Mouse (Mus musculus): ENCODE results near the gene Ubl5. TPM values are rescaled to one million over a fixed set of nuclear protein-coding genes. Genes with fewer than 3 reads are reported as not detected.
"Not testable (repeated sequence)": the region's sequence is repeated elsewhere in the genome, so short reads cannot be mapped to it uniquely, and the experiment has no call there.

Ubl5 gene
- total and polyA plus RNA-seq, 2 experiments from 2014 or later = 169 to 528 TPM

DNA sequence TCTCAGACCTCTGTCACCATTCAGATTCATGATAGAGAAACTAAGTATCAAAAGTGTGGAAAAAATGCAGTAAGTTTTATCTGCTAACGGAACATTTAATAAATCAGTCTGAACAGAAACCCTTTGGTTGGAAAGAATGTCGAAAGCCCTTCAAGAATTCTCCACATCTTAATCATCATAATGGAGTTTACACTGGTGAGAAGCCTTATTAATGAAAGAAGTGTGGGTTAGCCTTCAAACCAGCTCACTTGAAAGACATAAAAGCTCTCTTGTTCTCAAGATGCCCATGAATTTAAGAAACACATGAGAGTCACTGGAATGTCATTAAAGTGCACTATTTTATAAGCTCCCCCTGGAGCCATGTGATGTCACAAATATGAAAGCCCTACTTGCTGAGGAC is 26.0 kb upstream of the Ubl5 start:
- Histone ChIP-seq H3K4me2 (ENCODE audit: low read depth, low read length) (no peak overlapping the region), H3K9ac (replicated peaks; ENCODE audit: low read length) (no peak overlapping the region), H3K9me3 (ENCODE audit: low read length) (no peaks in the 10 kb centered on the region), H3K4me3 (ENCODE audit: low read length) (no peak overlapping the region), H3K36me3 (ENCODE audit: insufficient read depth, low read length) (no peaks in the 10 kb centered on the region), H3K4me1 (ENCODE audit: insufficient read depth, low read length) (no peaks in the 10 kb centered on the region), H3K27me3 (ENCODE audit: insufficient read depth, low read length) (no peaks in the 10 kb centered on the region), H3K27ac (no peak overlapping the region)
- TF ChIP-seq CTCF (IDR thresholded peaks at IDR 0.05; ENCODE audit: low read depth) = no peak
- 93% methylated on average over 2 of the region's 2 CpGs for WGBS
- DNase-seq (ENCODE audit: low spot score) (no peak), ATAC-seq (no peak)

- 93% methylated on average over 2 of the region's 2 CpGs for WGBS
- no peak overlapping the region for H3K9ac ChIP-seq (replicated peaks; ENCODE audit: low read length)
- no peaks in the 10 kb centered on the region for H3K36me3 ChIP-seq (ENCODE audit: insufficient read depth, low read length)
- no peak for TF ChIP-seq CTCF (IDR thresholded peaks at IDR 0.05; ENCODE audit: low read depth)
- no peaks in the 10 kb centered on the region for H3K27me3 ChIP-seq (ENCODE audit: insufficient read depth, low read length)
- H3K9me3 ChIP-seq (ENCODE audit: low read length) = no peaks in the 10 kb centered on the region
- H3K4me2 ChIP-seq (ENCODE audit: low read depth, low read length) = no peak overlapping the region
- H3K4me3 ChIP-seq (ENCODE audit: low read length) = no peak overlapping the region
- H3K27ac ChIP-seq = no peak overlapping the region
- no peak for DNase-seq (ENCODE audit: low spot score)
- no peaks in the 10 kb centered on the region for H3K4me1 ChIP-seq (ENCODE audit: insufficient read depth, low read length)
- no peak for ATAC-seq
Measured at GRCm38 (mm10) chr9:20631332-20631731, 11.3 kb upstream of the Ubl5 start.

GRCm38 (mm10) chr9:20635676-20636075 is 7.0 kb upstream of the Ubl5 start:
- H3K9me3 ChIP-seq (ENCODE audit: low read length); H3K27me3 ChIP-seq (ENCODE audit: insufficient read depth, low read length); H3K4me3 ChIP-seq (ENCODE audit: low read length); ATAC-seq; H3K4me2 ChIP-seq (ENCODE audit: low read depth, low read length); H3K4me1 ChIP-seq (ENCODE audit: insufficient read depth, low read length); H3K27ac ChIP-seq; DNase-seq (ENCODE audit: low spot score); H3K9ac ChIP-seq (replicated peaks; ENCODE audit: low read length): not testable (repeated sequence)
- WGBS = 92% methylated on average over 8 of the region's 8 CpGs
- H3K36me3 ChIP-seq (ENCODE audit: insufficient read depth, low read length) = peaks cover 17% of the 10 kb centered on the region

DNA sequence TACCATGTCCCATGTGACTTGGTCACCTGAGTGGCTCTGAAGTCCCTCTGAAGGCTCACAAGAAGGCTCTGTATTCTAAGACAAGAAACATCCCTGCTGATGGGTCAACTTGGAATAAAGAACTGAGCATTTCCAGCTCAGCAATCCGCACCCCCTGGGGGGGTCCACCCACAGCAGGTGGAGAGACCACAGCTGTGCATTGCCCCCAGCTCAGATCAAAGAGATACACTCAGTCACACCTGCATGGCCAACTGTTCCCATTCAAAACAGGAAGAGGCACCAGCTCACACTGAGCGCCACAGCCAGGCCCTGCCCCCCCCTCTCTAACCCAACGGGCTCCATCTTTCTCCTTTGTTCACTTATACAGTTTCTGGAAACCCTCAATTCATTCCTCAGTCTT is 6.4 kb upstream of the Ubl5 start:
- no peak overlapping the region for H3K4me2 ChIP-seq (ENCODE audit: low read depth, low read length)
- 78% methylated on average over 3 of the region's 3 CpGs for WGBS

DNA sequence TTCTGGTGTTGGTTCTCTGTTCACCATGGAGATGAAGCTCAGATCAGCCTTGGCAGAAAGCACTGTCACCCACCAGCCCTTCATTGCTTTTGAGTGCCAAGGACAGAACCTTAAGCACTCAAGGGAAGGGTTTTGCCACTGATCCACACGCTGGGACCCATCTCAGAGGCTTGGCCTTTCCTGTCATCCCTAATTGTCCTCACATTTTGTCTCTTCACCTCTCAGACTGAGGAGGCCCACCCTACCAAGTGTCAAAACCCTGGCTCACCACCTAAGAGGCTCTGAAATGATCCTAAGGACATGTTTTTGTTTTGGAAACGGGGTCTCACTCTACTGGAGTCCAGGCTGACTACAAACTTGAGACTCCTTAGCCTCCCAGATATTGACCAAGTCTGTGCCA is 5.9 kb upstream of the Ubl5 start:
- H3K4me1 ChIP-seq (ENCODE audit: insufficient read depth, low read length) = peaks cover 8% of the 10 kb centered on the region; the same call in 1 of the 2 replicates
- H3K9me3 ChIP-seq (ENCODE audit: low read length) = no peaks in the 10 kb centered on the region
- H3K4me3 ChIP-seq (ENCODE audit: low read length) = no peak overlapping the region
- no peak for ATAC-seq
- H3K9ac ChIP-seq (replicated peaks; ENCODE audit: low read length) = no peak overlapping the region
- no peak for DNase-seq (ENCODE audit: low spot score)
- H3K4me2 ChIP-seq (ENCODE audit: low read depth, low read length) = no peak overlapping the region
- no peak overlapping the region for H3K27ac ChIP-seq
- 80% methylated on average over 2 of the region's 2 CpGs for WGBS
- TF ChIP-seq CTCF (IDR thresholded peaks at IDR 0.05; ENCODE audit: low read depth) = no peak
- H3K27me3 ChIP-seq (ENCODE audit: insufficient read depth, low read length) = no peaks in the 10 kb centered on the region
- peaks cover 17% of the 10 kb centered on the region for H3K36me3 ChIP-seq (ENCODE audit: insufficient read depth, low read length)

More for the DNA sequence above, 6.4 kb upstream of the Ubl5 start:
- Histone ChIP-seq H3K4me1 (ENCODE audit: insufficient read depth, low read length) (peaks cover 3% of the 10 kb centered on the region; the same call in 1 of the 2 replicates), H3K9ac (replicated peaks; ENCODE audit: low read length) (no peak overlapping the region), H3K27ac (no peak overlapping the region), H3K36me3 (ENCODE audit: insufficient read depth, low read length) (peaks cover 17% of the 10 kb centered on the region), H3K4me3 (ENCODE audit: low read length) (no peak overlapping the region), H3K9me3 (ENCODE audit: low read length) (no peaks in the 10 kb centered on the region), H3K27me3 (ENCODE audit: insufficient read depth, low read length) (no peaks in the 10 kb centered on the region)
- TF ChIP-seq CTCF (IDR thresholded peaks at IDR 0.05; ENCODE audit: low read depth) = no peak
- no peak for ATAC-seq
- no peak for DNase-seq (ENCODE audit: low spot score)

DNA sequence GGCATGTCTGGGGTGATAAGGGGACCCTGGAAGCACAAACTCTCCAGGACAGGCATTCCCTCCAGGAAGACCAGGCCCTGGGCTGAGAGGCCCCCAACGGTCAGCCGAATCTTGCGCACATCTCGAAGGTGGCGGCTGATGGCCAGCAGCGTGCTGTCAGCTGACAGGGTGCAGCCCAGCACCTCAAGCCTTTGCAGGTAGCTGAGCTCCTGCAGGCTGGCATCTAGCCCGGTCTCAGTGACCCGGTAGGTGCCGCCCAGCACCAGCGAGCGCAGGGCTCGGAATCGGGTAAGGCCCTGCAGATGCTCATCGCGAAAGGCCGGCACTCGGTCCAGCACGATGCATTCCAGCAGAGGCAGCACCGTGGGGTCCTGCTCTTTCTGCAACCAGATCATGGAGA is 4.1 kb upstream of the Ubl5 start:
- Histone ChIP-seq H3K4me1 (ENCODE audit: insufficient read depth, low read length) (peaks cover 8% of the 10 kb centered on the region; the same call in 1 of the 2 replicates), H3K4me2 (ENCODE audit: low read depth, low read length) (no peak overlapping the region), H3K27ac (no peak overlapping the region), H3K27me3 (ENCODE audit: insufficient read depth, low read length) (no peaks in the 10 kb centered on the region), H3K9ac (replicated peaks; ENCODE audit: low read length) (no peak overlapping the region), H3K9me3 (ENCODE audit: low read length) (no peaks in the 10 kb centered on the region), H3K4me3 (ENCODE audit: low read length) (no peak overlapping the region), H3K36me3 (ENCODE audit: insufficient read depth, low read length) (peaks cover 17% of the 10 kb centered on the region)
- ATAC-seq (no peak), DNase-seq (ENCODE audit: low spot score) (no peak)
- 94% methylated on average over 19 of the region's 19 CpGs for WGBS
- TF ChIP-seq CTCF (IDR thresholded peaks at IDR 0.05; ENCODE audit: low read depth) = no peak

- Histone ChIP-seq H3K9ac (replicated peaks; ENCODE audit: low read length) (no peak overlapping the region), H3K27ac (no peak overlapping the region), H3K9me3 (ENCODE audit: low read length) (no peaks in the 10 kb centered on the region), H3K4me1 (ENCODE audit: insufficient read depth, low read length) (peaks cover 8% of the 10 kb centered on the region; the same call in 1 of the 2 replicates), H3K27me3 (ENCODE audit: insufficient read depth, low read length) (no peaks in the 10 kb centered on the region), H3K4me3 (ENCODE audit: low read length) (no peak overlapping the region), H3K4me2 (ENCODE audit: low read depth, low read length) (no peak overlapping the region), H3K36me3 (ENCODE audit: insufficient read depth, low read length) (peaks cover 17% of the 10 kb centered on the region)
- no peak for TF ChIP-seq CTCF (IDR thresholded peaks at IDR 0.05; ENCODE audit: low read depth)
- no peak for ATAC-seq
- WGBS = 92% methylated on average over 4 of the region's 4 CpGs
- DNase-seq (ENCODE audit: low spot score) = no peak
Measured at GRCm38 (mm10) chr9:20639486-20639885, 3.2 kb upstream of the Ubl5 start.

Data from hindbrain, postnatal 0 days (tissue).